Mouse (Mus musculus) kidney, postnatal 0 days (tissue): Measurements from ENCODE around the gene Serp1. TPM values are rescaled to one million over a fixed set of nuclear protein-coding genes. Genes with fewer than 3 reads are reported as not detected.

Experiments used
- ATAC-seq: fragments of 200-750 bp; cut with Nextera tagmentation; replicated peaks from 2 replicates; pipeline ENCODE4 v1.8.0; 2017; ENCODE audit warnings: low read depth, moderate number of reproducible peaks, moderate TSS enrichment, moderate library complexity; ENCODE audit not compliant: low FRiP score
- DNase-seq: peaks from one replicate; pipeline ENCODE4 v3.0.0-alpha.2; 2016; ENCODE audit warnings: low spot score
- H3K27ac ChIP-seq: fragments of 300-500 bp; sonication (generic); 2 replicates; pipeline ENCODE4 v1.5.1; 2014; ENCODE audit warnings: mild to moderate bottlenecking
- H3K27me3 ChIP-seq: fragments of 300-500 bp; sonication (generic); 2 replicates; pipeline ENCODE4 v1.6.1; 2014; ENCODE audit warnings: low read length, mixed read lengths; ENCODE audit not compliant: insufficient read depth
- H3K36me3 ChIP-seq: fragments of 300-500 bp; sonication (generic); 2 replicates; pipeline ENCODE4 v1.6.1; 2014; ENCODE audit warnings: low read length, mixed read lengths; ENCODE audit not compliant: insufficient read depth
- H3K4me1 ChIP-seq: fragments of 300-500 bp; sonication (generic); replicated peaks from 2 replicates; pipeline ENCODE4 v1.6.1; 2014; ENCODE audit warnings: antibody characterized with exemption, low read length, mixed read lengths; ENCODE audit not compliant: insufficient read depth
- H3K4me2 ChIP-seq: fragments of 300-500 bp; sonication (generic); 2 replicates; pipeline ENCODE4 v1.6.1; 2014; ENCODE audit warnings: mild to moderate bottlenecking, low read length, moderate library complexity, mixed read lengths
- H3K4me3 ChIP-seq: fragments of 300-500 bp; sonication (generic); replicated peaks from 2 replicates; pipeline ENCODE4 v1.5.1; 2014; ENCODE audit warnings: low read depth, low read length
- H3K9ac ChIP-seq: fragments of 300-500 bp; sonication (generic); 2 replicates; pipeline ENCODE4 v1.6.1; 2014; ENCODE audit warnings: low read depth, low read length
- H3K9me3 ChIP-seq: fragments of 300-500 bp; sonication (generic); replicated peaks from 2 replicates; pipeline ENCODE4 v1.6.1; 2016; ENCODE audit warnings: low read length, inconsistent platforms, mixed read lengths
- CTCF ChIP-seq: IDR thresholded peaks from 2 replicates; pipeline ENCODE4 v1.5.1; 2016; ENCODE audit warnings: antibody characterized with exemption, low read depth, mild to moderate bottlenecking, moderate library complexity
- WGBS: fragments of 180-500 bp; shearing (Covaris S2); extraction: QIAGEN DNeasy Blood & Tissue Kit; methylation state at CpG from one replicate; pipeline ENCODE4 v1.1.7; 2014; 5-methylcytosine and 5-hydroxymethylcytosine counted together
- polyA plus RNA-seq: library from polyadenylated mRNA; unstranded; fragments of >200 nt; fragmentation: Nextera tagmentation; extraction: Ambion mirVana; gene quantifications from 2 replicates; pipeline ENCODE4 v1.2.1, GENCODE M21; 2015

The Serp1 gene
- polyA plus RNA-seq, 1 experiment from 2014 or later, result 142 TPM

- H3K36me3 ChIP-seq, result no peaks in the 10 kb centered on the region
- ATAC-seq (no peak), DNase-seq (no peak)
- 69% methylated on average over 2 of the region's 2 CpGs for WGBS
- no peak overlapping the region for H3K4me2 ChIP-seq
- H3K4me3 ChIP-seq, result no peak overlapping the region
- no peaks in the 10 kb centered on the region for H3K9me3 ChIP-seq
- no peaks in the 10 kb centered on the region for H3K4me1 ChIP-seq
- no peak overlapping the region for H3K9ac ChIP-seq
- no peak for TF ChIP-seq CTCF
- H3K27me3 ChIP-seq, result no peaks in the 10 kb centered on the region
- H3K27ac ChIP-seq, result no peak overlapping the region
Observed at GRCm38 (mm10) chr3:58501961-58502360, 23.7 kb downstream of the Serp1 start.

GRCm38 (mm10) chr3:58493621-58494020 lies 32.1 kb downstream of the Serp1 start:
- Histone ChIP-seq H3K27me3 (no peaks in the 10 kb centered on the region), H3K4me2 (no peak overlapping the region), H3K36me3 (no peaks in the 10 kb centered on the region), H3K4me3 (no peak overlapping the region), H3K9ac (no peak overlapping the region), H3K4me1 (no peaks in the 10 kb centered on the region), H3K9me3 (no peaks in the 10 kb centered on the region), H3K27ac (no peak overlapping the region)
- WGBS, result 93% methylated on average over 4 of the region's 4 CpGs
- TF ChIP-seq CTCF, result no peak
- no peak for ATAC-seq
- DNase-seq, result no peak

GRCm38 (mm10) chr3:58490787-58491186 lies 34.9 kb downstream of the Serp1 start:
- Histone ChIP-seq H3K36me3 (no peaks in the 10 kb centered on the region), H3K9ac (no peak overlapping the region), H3K27ac (no peak overlapping the region), H3K9me3 (no peaks in the 10 kb centered on the region), H3K4me1 (no peaks in the 10 kb centered on the region), H3K27me3 (no peaks in the 10 kb centered on the region), H3K4me2 (no peak overlapping the region), H3K4me3 (no peak overlapping the region)
- peak; percentile 67 for TF ChIP-seq CTCF
- ATAC-seq (no peak), DNase-seq (peak; percentile 38)
- 71% methylated on average over 7 of the region's 7 CpGs for WGBS

GRCm38 (mm10) chr3:58487999-58488775 lies 37.5 kb downstream of the Serp1 start:
- ATAC-seq (no peak), DNase-seq (no peak)
- no peaks in the 10 kb centered on the region for H3K27me3 ChIP-seq

GRCm38 (mm10) chr3:58487121-58487520 lies 38.6 kb downstream of the Serp1 start:
- WGBS, result 80% methylated on average over 3 of the region's 3 CpGs
- TF ChIP-seq CTCF, result peak; percentile 19; the same call in 1 of the 2 replicates
- Histone ChIP-seq H3K4me2 (no peak overlapping the region), H3K9ac (no peak overlapping the region), H3K27ac (no peak overlapping the region), H3K4me1 (no peaks in the 10 kb centered on the region), H3K36me3 (no peaks in the 10 kb centered on the region), H3K9me3 (no peaks in the 10 kb centered on the region), H3K4me3 (no peak overlapping the region), H3K27me3 (no peaks in the 10 kb centered on the region)
- ATAC-seq, result no peak
- DNase-seq, result no peak

More at GRCm38 (mm10) chr3:58487999-58488775, 37.5 kb downstream of the Serp1 start:
- TF ChIP-seq CTCF, result peak; percentile 39
- H3K4me2 ChIP-seq, result no peak overlapping the region
- no peaks in the 10 kb centered on the region for H3K36me3 ChIP-seq
- H3K4me1 ChIP-seq, result no peaks in the 10 kb centered on the region
- H3K9ac ChIP-seq, result no peak overlapping the region
- H3K9me3 ChIP-seq, result no peaks in the 10 kb centered on the region
- H3K4me3 ChIP-seq, result no peak overlapping the region
- WGBS, result 73% methylated on average over 8 of the region's 8 CpGs
- no peak overlapping the region for H3K27ac ChIP-seq

- WGBS, result 73% methylated on average over 7 of the region's 7 CpGs
- Histone ChIP-seq H3K9ac (no peak overlapping the region), H3K36me3 (no peaks in the 10 kb centered on the region), H3K9me3 (no peaks in the 10 kb centered on the region), H3K27me3 (no peaks in the 10 kb centered on the region), H3K4me3 (no peak overlapping the region), H3K27ac (no peak overlapping the region), H3K4me2 (no peak overlapping the region), H3K4me1 (no peaks in the 10 kb centered on the region)
- ATAC-seq (no peak), DNase-seq (no peak)
- TF ChIP-seq CTCF, result peak; percentile 48; the same call in 1 of the 2 replicates
Observed at GRCm38 (mm10) chr3:58485883-58486282, 39.8 kb downstream of the Serp1 start.
